Mouse (Mus musculus) skeletal muscle tissue, adult 2 months (tissue): Measurements from ENCODE around the gene Pkhd1.
"Not testable (repeated sequence)": the region's sequence is repeated elsewhere in the genome, so short reads cannot be mapped to it uniquely, and the experiment has no call there.

Experiments
- DNase-seq: peaks from one replicate; pipeline ENCODE4 v3.0.0-alpha.2; 2012; ENCODE audit warnings: low read depth, low spot score

Gene Pkhd1

DNA sequence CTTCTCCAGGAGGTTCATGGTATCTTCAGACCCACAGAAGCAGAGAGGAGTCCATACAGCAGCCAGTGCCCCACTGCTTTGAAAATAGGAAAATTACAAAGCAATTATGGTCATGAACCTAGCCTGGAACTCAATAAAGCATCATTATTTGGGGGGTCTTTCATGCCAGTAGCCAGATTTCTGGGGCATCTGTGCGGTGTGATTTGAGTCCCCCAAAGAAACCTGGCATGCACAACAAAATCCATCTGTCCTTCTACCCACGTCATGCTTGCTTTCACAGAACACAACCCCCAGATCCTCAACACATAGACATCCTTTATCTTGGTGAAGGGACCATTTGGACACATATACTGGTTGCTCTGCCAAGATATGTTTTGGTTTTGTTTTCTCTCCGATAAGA lies 316.2 kb downstream of the Pkhd1 start:
- no peak for DNase-seq

DNA sequence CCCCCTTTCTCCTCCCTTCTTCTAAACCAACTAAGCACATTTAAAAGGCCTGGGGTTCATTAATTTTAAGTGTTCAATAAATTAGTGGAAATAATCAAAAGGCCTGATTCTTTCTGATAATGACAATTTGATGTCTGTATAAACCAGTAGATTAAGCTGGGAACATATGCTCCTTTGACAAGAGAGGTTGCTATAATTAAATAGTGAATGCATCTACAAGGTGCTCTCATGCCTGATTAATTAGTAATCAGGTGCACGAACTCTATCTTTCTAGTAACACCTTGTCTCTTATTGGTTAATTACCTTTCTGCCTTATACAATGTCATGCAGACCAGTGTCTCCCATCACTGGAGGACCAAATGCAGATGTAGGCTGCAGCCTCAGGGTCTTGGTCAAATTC lies 329.2 kb downstream of the Pkhd1 start:
- no peak for DNase-seq

DNA sequence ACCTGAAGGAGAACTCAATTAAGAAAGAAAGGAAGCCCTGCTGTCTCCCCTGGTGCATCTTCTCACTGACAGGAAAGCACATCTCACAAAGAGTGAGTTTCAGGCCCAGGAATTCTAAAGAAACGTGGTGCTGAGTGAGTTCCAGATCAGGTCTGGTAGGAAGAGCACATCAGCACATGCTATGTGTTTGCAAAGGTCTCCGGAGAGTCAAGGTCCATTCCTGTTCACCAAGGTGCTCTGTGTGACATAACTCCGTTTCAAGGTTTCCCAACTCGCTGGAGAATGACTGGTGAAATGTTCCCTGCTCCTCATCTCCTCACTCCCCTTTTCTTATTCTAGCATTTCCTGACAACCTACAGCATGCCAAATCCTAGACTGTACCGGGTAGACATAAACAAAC lies 357.5 kb downstream of the Pkhd1 start:
- DNase-seq = no peak

DNA sequence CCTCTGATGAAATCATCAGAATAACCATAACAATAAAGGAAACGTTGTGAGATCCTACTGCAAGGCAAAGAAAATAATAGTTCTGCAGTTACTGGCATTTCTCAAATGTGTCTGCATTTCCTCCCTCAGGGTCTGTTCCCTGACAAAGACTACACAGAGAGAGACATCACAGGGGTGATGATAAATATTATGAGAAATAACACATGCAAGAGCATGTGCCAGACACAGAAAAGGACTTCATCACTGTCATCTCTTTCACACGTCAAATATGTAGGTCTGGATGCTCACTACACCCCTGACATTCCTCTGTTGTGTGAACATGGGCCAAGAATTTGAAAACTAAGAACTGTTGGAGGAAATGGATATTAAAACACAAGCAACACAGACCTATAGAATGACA lies 369.7 kb downstream of the Pkhd1 start:
- no peak for DNase-seq

DNA sequence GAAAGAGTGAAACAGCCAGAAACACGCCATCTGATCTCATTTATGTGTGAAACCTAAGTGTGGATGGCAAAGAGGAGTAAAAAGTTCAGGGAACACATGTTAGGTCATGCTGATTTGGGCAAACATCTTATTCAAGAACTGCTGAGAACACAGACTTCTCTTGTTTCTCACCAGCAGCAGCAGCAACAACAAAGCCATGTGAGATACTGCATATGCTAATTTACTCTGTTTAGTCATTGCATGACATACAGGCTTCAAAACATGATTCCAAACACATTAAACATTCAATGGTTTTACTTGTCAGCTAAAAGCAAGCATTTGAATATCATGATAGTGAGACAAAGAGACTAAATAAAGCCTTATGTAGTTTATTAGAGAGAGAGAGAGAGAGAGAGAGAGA lies 401.2 kb downstream of the Pkhd1 start:
- no peak for DNase-seq

DNA sequence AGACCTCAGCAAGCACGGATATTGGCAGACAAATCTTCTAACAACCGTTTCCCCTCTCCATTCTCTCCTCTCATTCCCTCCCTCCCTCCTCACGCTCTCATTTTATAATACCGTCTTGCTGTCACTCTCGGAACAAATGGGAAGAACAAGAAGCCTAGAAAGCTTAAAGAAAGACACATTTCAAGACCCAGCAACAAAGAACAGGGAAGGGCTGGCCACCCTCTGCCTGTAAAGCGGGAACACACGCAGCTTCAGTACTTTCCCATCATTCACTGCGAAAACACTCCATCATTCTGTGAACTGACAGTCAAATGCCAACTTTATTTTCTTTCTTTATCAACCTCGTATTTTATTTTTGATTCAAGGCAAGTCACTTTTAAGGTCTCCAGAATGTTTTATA lies 427.4 kb downstream of the Pkhd1 start:
- no peak for DNase-seq

DNA sequence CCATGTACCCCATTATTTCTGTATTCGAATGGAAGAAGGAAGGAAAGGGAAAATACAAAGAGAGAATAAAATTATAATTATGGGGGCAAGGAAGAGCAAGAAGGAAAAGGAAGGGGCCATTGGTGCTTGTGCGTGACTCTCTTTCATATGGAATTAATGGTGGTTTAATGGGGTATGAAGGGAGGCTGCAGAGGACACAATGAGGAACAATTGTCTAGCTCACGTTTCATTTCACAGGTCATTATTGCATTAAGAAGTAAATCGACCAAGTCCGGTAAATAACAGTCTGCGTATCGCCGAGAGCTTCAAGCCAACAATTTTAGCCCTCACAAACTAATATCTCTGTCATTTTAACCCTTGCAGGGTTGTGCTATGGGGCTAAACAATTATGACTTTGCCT lies 437.7 kb downstream of the Pkhd1 start:
- DNase-seq = no peak

DNA sequence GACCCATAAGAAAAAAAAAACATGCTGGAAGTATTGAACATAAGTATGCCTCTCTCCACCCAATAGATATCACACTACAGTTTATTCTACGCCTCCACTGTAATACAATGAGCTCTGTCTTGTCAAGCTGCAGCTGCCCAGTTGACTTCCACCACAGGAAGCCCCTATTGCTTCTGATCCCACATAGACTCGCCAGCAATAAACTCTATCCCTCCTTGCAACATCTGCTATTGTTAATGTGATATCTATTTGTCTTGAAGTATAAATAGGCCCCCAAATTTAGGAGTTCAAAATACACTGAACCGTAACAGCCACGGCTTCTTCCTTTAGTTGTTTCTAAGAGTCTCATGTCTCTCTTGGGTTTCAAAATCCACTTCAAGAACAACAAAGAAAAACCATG lies 446.7 kb downstream of the Pkhd1 start:
- no peak for DNase-seq

DNA sequence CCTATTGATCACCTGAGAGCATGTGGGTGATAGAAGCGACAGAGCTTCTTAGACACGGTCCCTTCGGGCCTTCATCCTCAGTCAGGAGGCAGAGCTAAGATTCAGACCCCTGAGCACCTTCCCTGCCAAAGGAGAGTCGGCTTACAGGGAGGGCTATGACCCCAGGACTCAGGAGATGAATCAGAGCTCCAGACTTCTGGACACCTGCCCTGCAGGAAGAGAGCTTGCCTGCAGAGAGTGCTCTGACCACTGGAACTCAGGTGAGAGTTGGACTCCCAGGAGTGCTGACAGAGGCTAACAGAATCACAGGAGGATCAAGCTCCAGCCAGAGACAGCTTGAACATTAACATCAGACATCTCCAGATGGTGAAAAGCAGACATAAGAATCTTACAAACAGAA lies 467.2 kb downstream of the Pkhd1 start:
- DNase-seq = not testable (repeated sequence)

DNA sequence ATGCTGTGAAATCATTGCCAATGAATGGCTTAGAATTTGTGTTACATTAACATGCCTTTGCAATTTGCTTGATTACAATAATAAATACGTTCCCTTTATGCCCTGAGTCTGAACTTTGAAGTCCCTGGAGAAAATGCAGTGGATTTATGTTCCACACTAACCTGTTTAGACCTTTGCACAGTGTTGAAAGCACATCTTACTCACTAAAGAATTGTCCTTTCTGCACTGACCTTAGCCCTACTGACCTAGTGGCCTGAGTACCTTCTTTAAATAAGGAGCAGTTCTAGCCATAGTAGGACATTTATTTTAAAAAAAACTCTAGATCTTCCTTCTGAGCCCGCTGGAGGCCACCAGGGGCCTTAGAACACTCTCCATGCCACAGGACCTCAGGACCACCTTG lies 467.8 kb downstream of the Pkhd1 start:
- DNase-seq = no peak

DNA sequence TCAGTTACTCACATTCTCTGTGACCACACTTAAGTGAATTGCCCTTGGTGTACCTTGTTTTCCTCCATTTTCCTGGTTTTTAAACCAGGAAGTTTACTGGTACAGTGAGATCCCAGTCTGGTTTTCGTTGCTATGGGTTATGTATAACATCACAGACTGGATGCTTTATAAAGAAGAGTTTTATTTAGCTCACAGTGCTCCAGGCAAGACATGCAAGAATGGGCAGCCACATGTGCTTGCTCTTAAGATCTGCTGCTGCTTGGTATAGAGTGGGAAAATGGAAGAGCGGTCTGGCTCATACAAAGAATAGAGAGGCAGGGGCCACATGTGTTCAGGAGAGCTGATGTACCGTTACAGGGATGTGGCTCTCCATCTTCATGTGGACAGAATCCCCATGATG lies 481.7 kb downstream of the Pkhd1 start:
- DNase-seq = no peak

DNA sequence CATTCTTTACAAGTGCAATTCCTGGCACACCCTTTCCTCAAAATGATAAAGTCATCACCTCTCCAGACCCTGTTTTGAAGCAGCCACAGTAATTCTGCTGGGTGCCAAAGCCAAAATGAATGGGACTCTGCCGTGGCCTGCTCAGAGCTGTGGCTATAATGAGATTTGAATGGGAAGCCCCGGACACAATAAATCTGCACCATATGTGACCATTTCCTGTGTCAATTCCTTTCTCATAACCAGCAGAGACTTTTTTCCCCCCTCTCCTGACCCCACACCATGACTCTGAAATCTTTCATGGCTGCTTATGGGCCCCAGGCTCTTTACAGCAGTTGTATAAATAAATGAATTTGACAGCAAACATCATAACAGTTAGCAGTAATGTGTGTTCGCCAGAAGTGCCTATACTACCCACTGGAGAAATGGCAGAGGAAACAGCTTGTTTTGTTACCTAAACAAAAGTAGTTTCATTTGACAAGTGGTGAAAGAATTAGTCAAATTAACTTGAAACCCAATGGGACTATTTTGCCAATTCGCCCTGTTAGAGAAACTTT lies 482.7 kb downstream of the Pkhd1 start:
- no peak for DNase-seq

DNA sequence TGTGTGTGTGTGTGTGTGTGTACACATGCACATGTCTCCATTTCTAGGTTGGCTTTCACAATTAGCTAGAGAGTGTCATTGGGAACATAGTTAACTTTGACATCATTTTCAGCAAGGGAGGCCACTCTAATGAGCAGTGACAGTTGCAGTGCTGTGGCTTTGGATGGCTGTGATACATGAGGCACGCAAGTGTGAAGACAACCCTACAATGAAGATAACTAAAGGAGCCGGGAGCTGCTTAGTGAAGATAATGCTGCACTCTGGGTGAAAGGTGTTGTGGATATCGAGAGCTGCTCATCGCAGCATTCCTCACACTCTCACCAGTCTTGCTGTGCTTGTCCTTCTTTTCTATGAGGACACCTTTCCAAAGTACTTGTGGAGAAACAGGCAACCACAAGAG lies 484.2 kb downstream of the Pkhd1 start:
- DNase-seq = no peak

DNA sequence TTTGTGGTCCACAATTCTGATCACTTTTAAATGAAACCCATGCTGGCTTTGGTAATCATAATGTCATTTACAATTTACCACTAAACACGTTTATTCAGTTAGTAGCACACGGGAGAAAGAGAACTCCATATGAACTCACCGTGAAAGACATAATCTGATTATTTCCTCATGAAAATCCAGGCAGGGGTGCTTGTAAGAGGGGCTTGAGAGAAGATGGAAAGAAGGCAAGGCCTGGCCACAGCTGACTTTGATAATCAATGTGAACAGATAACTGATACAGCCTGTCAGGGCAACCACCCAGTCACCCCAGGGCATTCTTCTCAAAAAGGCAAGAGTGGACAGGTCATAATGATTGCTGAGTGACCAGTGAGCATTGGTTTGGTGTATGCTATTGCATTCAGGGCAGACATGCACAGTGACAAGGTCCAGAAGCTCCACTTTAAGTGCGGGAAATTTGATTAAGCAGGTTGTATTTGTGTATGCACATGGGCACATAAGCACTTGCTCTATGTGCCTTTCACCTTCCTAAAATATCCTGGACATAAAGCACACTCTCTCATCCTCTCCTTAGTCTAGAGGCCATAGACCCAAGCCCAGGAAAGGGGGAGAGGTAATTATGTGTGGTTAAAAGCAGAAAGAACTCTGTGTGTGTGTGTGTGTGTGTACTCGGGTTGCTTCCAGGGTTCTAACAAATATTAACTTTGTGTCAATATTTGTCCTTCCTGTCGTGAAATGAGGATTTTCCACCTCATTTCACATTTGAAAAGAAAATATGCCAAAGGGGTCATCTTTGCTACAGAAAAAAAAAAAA lies 485.9 kb downstream of the Pkhd1 start:
- no peak for DNase-seq

DNA sequence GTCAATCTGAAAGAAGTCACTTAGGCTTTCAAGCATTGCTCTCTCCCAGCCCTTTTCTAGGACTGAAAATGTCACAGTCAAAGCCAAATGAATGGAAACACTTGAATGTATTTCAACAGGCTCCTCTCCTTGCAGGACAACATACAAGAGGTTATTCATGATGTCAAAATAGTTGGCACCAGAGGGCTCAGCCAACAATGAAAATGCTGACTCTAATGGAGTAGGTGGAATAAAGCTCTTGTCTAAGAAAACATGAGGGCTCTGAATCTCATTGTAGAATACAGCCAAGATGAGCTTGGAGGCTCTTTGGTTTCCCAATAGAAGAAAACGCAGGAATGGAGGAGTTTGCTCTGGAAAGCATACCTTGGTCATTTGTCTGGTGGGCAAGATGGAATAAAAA lies 500.5 kb downstream of the Pkhd1 start:
- DNase-seq = no peak

DNA sequence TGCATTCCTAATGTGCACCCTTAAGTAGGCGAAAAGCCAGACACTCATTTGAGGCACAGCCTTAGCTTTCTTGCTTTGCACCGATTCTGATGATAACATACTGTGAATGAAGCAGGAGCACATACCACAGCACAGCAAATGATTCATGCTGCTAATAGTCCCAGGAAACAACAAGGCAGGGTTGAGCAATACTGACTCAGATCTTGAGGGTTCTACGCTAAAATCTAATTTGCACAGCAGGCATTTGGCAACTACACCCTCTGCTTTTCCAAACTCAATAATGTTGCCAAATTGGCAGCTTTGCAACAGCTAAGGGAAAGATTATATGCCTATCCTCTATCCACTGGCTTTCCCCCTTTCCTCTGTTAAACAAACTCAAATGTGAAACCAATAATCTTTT lies 548.1 kb downstream of the Pkhd1 start:
- DNase-seq = peak; percentile 52

DNA sequence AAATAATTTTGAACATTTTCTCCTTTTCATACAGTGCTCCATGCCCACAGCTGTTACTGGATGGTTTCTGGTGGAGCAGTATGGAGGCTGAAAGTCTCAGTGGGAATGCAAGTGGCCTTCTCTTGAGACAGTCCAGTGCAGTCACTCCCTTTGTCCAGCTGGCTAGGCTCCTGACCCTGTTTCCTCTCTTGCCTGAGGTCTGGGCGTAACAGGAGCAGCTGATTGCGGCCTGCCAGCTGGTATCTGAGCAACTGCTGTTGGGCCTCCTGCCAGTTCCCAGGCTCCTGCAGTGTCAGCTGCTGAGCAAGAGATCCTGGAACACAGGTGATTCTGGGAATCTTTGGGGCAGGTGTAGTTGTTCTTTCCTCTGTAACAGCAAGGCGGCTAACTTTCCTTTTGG lies 559.6 kb downstream of the Pkhd1 start:
- DNase-seq = peak; percentile 82

DNA sequence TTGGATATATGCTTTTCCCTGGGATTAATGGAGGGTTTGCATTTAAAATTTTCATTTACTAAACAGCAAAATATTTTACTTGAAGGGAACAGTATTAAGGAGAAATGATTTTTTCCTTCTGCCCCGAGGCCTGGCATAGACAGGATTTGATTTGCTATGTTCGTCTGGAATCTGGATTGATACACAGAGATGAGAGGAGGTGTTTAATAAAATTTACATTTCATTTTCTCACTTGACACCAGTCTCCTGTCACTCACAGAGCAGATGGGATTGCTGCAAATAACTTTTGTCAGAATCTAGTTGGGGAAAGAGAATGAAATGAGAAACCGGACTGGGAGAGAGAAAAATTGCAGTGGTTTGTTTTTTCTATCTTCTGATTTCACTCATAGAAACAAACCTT lies 578.5 kb downstream of the Pkhd1 start:
- DNase-seq = no peak

DNA sequence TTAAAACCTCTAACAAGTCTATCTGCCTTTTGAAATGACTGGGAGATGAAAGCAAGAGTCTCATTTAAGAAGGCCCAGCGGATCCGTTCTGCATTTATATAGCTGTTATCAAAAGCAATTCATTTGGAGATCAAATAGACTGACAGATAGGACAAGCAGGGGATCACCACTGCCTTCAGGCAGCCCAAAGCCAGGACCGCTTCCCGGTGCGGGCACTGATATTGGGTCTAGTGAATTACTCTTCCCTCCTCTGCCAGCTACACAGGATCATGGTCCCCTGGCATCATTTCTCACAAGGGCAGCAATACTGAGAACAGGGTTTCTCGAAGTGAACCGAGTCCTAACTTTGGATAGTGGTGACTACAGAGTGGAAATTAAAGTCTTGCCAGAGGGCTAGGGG lies 582.6 kb downstream of the Pkhd1 start:
- no peak for DNase-seq

DNA sequence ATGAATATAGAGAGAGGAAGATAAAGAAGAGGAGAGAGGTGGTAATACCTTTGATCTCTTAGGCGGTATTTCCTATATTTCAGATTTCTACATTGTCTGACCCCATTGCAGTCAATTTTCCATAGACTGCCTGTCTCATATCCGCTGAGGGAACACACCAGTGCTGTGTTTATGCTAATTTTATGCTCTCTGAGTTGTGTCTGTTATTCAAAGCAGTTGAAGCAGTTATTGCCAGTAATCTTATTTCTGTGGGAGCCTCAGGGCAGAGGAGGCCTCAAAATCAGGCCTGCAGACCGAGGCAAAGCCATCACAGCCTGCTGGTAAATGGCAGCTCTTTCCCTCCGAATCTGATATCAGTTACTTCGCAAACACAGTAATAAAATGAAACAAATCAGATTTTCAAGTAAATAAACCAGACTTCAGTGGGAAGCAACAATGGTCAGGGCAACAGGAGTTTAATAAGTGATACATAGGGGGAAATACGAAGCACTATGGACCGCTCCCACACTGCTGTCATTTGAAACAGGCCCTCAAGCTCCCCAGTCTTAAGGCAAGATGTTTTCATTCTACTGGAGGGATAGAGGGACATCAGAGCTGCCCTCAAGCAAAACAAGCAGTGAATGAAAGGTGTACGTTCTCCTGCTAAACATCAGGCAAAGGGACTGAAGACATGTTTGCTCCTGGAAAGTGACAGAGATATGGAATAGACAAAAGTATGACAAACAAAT lies 599.5 kb downstream of the Pkhd1 start:
- no peak for DNase-seq

DNA sequence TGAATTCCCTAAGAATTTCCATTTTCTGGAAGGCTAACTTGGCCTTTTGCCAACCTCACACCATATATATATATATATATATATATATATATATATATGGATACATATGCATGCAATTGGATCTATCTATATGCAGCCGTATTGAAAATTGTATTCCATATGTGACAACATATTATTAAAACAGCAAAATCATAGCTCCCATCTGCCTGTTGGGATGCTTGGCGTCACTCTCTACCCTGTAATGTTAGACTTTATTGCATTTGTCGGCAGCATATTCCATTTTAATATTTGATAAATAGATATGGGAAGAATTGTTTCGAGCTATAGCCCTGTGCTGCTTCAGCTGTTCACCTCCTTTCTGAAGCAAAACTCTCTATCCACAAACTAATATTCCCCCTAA lies 600.2 kb downstream of the Pkhd1 start:
- DNase-seq = no peak
